8 mouse cellular contexts compared by ENCODE assay signal in genomic region chr19:40962988-40963387, GRCm38 (mm10). TPM values are rescaled to one million over a fixed set of nuclear protein-coding genes. Genes with fewer than 3 reads are reported as not detected.
DNase-seq lines count a peak whose midpoint lies in the region; ATAC-seq lines count a peak whose summit lies in the region.
"Had no signal": no experiment of that assay in that cellular context is flagged by ENCODE, and none has a peak within 500 bp of the region (broad histone marks: within the 10 kb centered on the region; RNA-seq: fewer than 3 reads in every experiment).

No protein-coding gene starts in this region.

- H3K9me3 ChIP-seq in neural tube, embryonic 15.5 days (replicated peaks), result no peaks in the 10 kb centered on the region
- H3K9me3 ChIP-seq: hindbrain, embryonic 15.5 days had no signal

- H3K27me3 ChIP-seq in neural tube, embryonic 15.5 days (replicated peaks), result no peaks in the 10 kb centered on the region
- H3K27me3 ChIP-seq: hindbrain, embryonic 15.5 days had no signal

- DNase-seq in neural tube, embryonic 10.5 days (ENCODE audit: extremely low spot score, low spot score), result peak; percentile 59
- peak; percentile 48 for DNase-seq in adrenal gland, adult 2 months
- DNase-seq in kidney, postnatal 4 days, result peak; percentile 73 to 76
- DNase-seq in lung, postnatal 14 days, result peak; percentile 66
- DNase-seq in spleen, postnatal 10 days (ENCODE audit: low spot score in 2 of 2), result peak; percentile 69 to 88

- WGBS in neural tube, embryonic 15.5 days, result 54% methylated on average over 12 of the region's 12 CpGs

- H3K27ac ChIP-seq in neural tube, embryonic 15.5 days (replicated peaks), result no peak overlapping the region
- H3K27ac ChIP-seq: hindbrain, embryonic 15.5 days had no signal

- no peaks in the 10 kb centered on the region for H3K36me3 ChIP-seq in neural tube, embryonic 15.5 days
- H3K36me3 ChIP-seq: hindbrain, embryonic 15.5 days had no signal

- ATAC-seq in neural tube, embryonic 15.5 days (ENCODE audit: low FRiP score), result no peak
- peak; percentile 67; the same call in 1 of the 2 replicates for ATAC-seq in frontal cortex, adult (ENCODE audit: low TSS enrichment)

- no peak overlapping the region for H3K4me3 ChIP-seq in neural tube, embryonic 15.5 days (replicated peaks)
- H3K4me3 ChIP-seq: hindbrain, embryonic 15.5 days had no signal

- no peak overlapping the region for H3K4me2 ChIP-seq in neural tube, embryonic 15.5 days
- H3K4me2 ChIP-seq: hindbrain, embryonic 15.5 days had no signal

- H3K9ac ChIP-seq in neural tube, embryonic 15.5 days (replicated peaks), result no peak overlapping the region
- H3K9ac ChIP-seq: hindbrain, embryonic 15.5 days had no signal

- H3K4me1 ChIP-seq in neural tube, embryonic 15.5 days, result no peaks in the 10 kb centered on the region
- H3K4me1 ChIP-seq: hindbrain, embryonic 15.5 days had no signal

RNA-seq across cellular contexts. Expression of gene Blnk, which starts 31.3 kb away (rescaled TPM):
- 1.0 and 3.7 TPM in 2 replicates for polyA plus RNA-seq in neural tube, embryonic 15.5 days (2015; fragmentation: Nextera tagmentation; extraction: Ambion mirVana)
- 1 to 10 TPM; 1.2 to 1.8 TPM for total RNA-seq in adrenal gland, adult 2 months (2021)
- 0.96 and 1.3 TPM in 2 replicates for polyA plus RNA-seq in adrenal gland, adult 2 months (2012; rRNA removed)
